Mouse (Mus musculus) ES-E14 (cell line): ENCODE results near the gene Abcc1. TPM values are rescaled to one million over a fixed set of nuclear protein-coding genes. Genes with fewer than 3 reads are reported as not detected.

Experiments
- DNase-seq: peaks from one replicate; pipeline ENCODE4 v3.0.0-alpha.2; 2013; ENCODE audit warnings: low read depth, low spot score
- H3K27ac ChIP-seq: 2 replicates; pipeline ENCODE4 v1.5.1; 2012; ENCODE audit warnings: low read depth, mild to moderate bottlenecking, low read length, moderate library complexity, mixed read lengths; ENCODE audit not compliant: poor library complexity, insufficient read depth, severe bottlenecking
- H3K36me3 ChIP-seq: 2 replicates; pipeline ENCODE4 v1.6.1; 2012; ENCODE audit warnings: mild to moderate bottlenecking, low read length, moderate library complexity, mixed read lengths; ENCODE audit not compliant: control insufficient read depth, poor library complexity, insufficient read depth, severe bottlenecking
- H3K4me1 ChIP-seq, 2 experiments: fragments of 150-350 bp in 1 of 2; sonication (generic) in 1 of 2; 2 replicates each; pipeline ENCODE4 v1.6.1; 2012; ENCODE audit warnings: low read length in 2 of 2, mild to moderate bottlenecking in 1 of 2, mixed read lengths in 1 of 2; ENCODE audit not compliant: control insufficient read depth in 2 of 2, insufficient read depth in 2 of 2, poor library complexity in 1 of 2
- H3K4me3 ChIP-seq, 2 experiments: fragments of 150-350 bp in 1 of 2; sonication (generic) in 1 of 2; 2 replicates each; pipeline ENCODE4 v1.5.1; 2012; ENCODE audit warnings: low read length in 2 of 2, low read depth in 1 of 2, mild to moderate bottlenecking in 1 of 2, mixed read lengths in 1 of 2; ENCODE audit not compliant: insufficient read depth in 1 of 2, poor library complexity in 1 of 2, severe bottlenecking in 1 of 2
- H3K9ac ChIP-seq: 2 replicates; pipeline ENCODE4 v1.6.1; 2012; ENCODE audit warnings: low read depth, mild to moderate bottlenecking, low read length, mixed read lengths; ENCODE audit not compliant: poor library complexity, insufficient read depth, severe bottlenecking
- H3K9me3 ChIP-seq: fragments of 150-350 bp; sonication (generic); 2 replicates; pipeline ENCODE4 v1.6.1; 2012; ENCODE audit warnings: low read depth, mild to moderate bottlenecking, low read length; ENCODE audit not compliant: control insufficient read depth, insufficient read depth
- CHD2 ChIP-seq: IDR thresholded peaks from 2 replicates; pipeline ENCODE4 v1.6.1; 2014; ENCODE audit warnings: mild to moderate bottlenecking, low read depth, low read length, inconsistent platforms
- HCFC1 ChIP-seq: IDR thresholded peaks from 2 replicates; pipeline ENCODE4 v1.6.1; 2012; ENCODE audit warnings: low read length, inconsistent platforms, borderline replicate concordance; ENCODE audit not compliant: insufficient read depth
- MAFK ChIP-seq: IDR thresholded peaks from 2 replicates; pipeline ENCODE4 v1.6.1; 2014; ENCODE audit warnings: mild to moderate bottlenecking, low read depth, low read length, inconsistent platforms; ENCODE audit not compliant: insufficient read depth
- ZC3H11A ChIP-seq: IDR thresholded peaks from 2 replicates; pipeline ENCODE4 v1.6.1; 2012; ENCODE audit warnings: low read depth, mild to moderate bottlenecking, inconsistent platforms, low read length, borderline replicate concordance
- ZNF384 ChIP-seq: IDR thresholded peaks from 2 replicates; pipeline ENCODE4 v1.6.1; 2012; ENCODE audit warnings: low read depth, low read length, inconsistent platforms
- in situ Hi-C, 2 experiments: fragments of 600-800 bp; cut with MboI; formaldehyde crosslinking; loops; one replicate each; pipeline ENCODE4 v1.15.1; 2025; ENCODE audit warnings: low sequenced_read_pairs in 2 of 2, inconsistent platforms in 1 of 2; ENCODE audit not compliant: unreplicated experiment in 2 of 2
- total RNA-seq: library from RNA; depleted of rRNA; stranded (reverse); fragments of 300-350 nt; gene quantifications from 2 replicates; pipeline ENCODE4 v1.2.3, GENCODE M21; 2012

The Abcc1 gene
- total RNA-seq, 1 experiment, result 46.7 TPM

DNA sequence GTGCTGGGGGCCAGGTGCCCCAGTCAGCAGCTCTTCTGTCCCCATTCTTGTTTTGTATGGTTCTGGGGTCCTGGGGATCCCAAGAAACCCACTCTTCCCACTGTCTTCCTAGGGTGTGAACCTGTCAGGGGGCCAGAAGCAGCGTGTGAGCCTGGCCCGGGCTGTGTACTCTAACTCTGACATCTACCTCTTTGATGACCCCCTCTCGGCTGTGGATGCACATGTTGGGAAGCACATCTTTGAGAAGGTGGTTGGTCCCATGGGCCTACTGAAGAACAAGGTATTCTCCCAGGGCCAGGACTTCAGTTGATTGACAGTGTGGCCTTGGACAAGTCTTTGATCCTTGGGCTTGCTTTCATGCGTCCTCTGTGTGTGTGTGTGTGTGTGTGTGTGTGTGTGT is 86.0 kb downstream of the Abcc1 start:
- H3K36me3 ChIP-seq, result peaks cover 24% of the 10 kb centered on the region
- TF ChIP-seq CHD2 (no peak), ZNF384 (no peak), HCFC1 (no peak), MAFK (no peak), ZC3H11A (no peak)
- no peak overlapping the region for H3K9ac ChIP-seq
- H3K4me3 ChIP-seq, result no peak overlapping the region
- in situ Hi-C loops, result no loop called here
- H3K4me1 ChIP-seq, result no peaks in the 10 kb centered on the region
- no peak overlapping the region for H3K27ac ChIP-seq
- H3K9me3 ChIP-seq, result no peaks in the 10 kb centered on the region
- no peak for DNase-seq

DNA sequence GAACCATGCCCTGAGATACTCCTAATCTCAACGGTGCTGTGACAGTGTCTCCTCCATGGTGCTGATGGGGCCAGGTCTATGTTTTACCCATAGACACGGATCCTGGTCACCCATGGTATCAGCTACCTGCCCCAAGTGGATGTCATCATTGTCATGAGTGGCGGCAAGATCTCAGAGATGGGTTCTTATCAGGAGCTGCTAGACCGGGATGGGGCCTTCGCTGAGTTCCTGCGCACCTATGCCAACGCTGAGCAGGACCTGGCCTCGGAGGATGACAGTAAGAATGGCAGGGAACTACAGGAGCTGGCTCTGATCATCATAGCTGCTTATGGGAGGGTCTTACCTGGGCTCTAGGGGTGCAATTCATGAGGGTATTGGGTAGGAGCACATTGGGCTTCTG is 86.9 kb downstream of the Abcc1 start:
- H3K36me3 ChIP-seq, result peaks cover 20% of the 10 kb centered on the region
- in situ Hi-C loops, result no loop called here
- TF ChIP-seq ZC3H11A (no peak), CHD2 (no peak), HCFC1 (no peak), MAFK (no peak)

DNA sequence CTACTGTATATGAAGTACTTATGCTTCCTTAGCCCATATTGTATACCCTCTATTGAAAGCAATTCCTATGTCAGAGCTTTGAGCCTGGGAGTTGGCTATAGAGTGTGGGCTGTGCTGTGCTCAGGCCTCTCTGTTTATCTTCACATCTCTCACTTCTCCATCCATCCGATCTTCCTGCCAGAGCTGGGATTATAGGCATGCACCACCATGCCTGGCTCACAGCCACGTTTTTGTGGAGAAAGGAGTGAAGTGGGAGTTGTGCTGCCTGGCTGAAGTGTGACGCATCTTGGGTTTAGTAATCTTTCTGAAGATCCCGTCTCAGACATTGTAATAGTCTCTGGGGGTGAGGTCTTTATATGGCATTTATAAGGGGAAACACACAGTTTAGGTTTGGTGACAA is 88.5 kb downstream of the Abcc1 start:
- Histone ChIP-seq H3K9ac (no peak overlapping the region), H3K27ac (no peak overlapping the region), H3K36me3 (peaks cover 20% of the 10 kb centered on the region; the same call in 1 of the 2 replicates), H3K9me3 (no peaks in the 10 kb centered on the region), H3K4me3 (no peak overlapping the region), H3K4me1 (peaks cover 0 to 10% of the 10 kb centered on the region in 2 experiments; a peak in 1 of 4 replicates)
- in situ Hi-C loops, result no loop called here
- no peak for DNase-seq
- TF ChIP-seq CHD2, result no peak

More for the DNA sequence above, 86.9 kb downstream of the Abcc1 start:
- DNase-seq, result no peak
- no peak overlapping the region for H3K9ac ChIP-seq
- H3K4me1 ChIP-seq, result peaks cover 0 to 2% of the 10 kb centered on the region in 2 experiments; a peak in 1 of 4 replicates
- no peak overlapping the region for H3K27ac ChIP-seq
- no peak overlapping the region for H3K4me3 ChIP-seq
- no peaks in the 10 kb centered on the region for H3K9me3 ChIP-seq

DNA sequence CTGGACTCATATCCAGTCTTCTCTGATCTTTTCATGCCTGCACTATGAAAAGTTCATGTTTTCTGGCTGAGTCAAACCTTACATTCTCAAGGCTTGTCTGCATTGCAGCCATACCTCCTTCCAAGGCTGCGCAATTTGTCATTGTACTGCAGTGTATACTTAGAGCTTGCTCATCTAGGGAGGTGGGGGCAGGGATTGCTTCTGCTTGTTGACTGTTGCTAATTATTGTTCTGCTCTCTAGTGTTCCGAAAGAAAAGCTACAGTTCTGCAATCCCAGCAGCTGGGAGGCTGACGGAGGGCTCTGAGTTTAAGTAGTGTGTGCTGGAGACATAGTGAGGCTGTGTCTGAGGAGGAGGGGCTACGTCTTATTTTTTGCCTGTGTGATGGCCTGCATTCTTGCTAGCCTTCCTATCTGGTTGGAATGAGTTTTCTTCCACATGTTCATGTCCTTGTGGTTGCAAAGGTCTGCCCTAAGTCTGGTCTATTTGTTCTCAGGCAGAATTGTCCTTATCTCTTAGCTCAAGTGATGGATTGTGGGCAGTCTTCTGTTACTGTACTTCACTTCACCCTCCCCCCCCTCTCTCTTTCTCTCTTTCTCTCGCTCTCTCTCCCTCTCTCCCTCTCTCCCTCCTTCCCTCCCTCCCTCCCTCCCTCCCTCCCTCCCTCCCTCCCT is 90.2 kb downstream of the Abcc1 start:
- Histone ChIP-seq H3K36me3 (peaks cover 14% of the 10 kb centered on the region; the same call in 1 of the 2 replicates), H3K27ac (no peak overlapping the region), H3K9me3 (no peaks in the 10 kb centered on the region), H3K9ac (no peak overlapping the region), H3K4me1 (peaks cover 0 to 10% of the 10 kb centered on the region in 2 experiments; a peak in 1 of 4 replicates), H3K4me3 (no peak overlapping the region)
- no peak for TF ChIP-seq ZC3H11A
- no peak for TF ChIP-seq MAFK
- TF ChIP-seq HCFC1, result no peak
- TF ChIP-seq ZNF384, result no peak
- no peak for TF ChIP-seq CHD2
- no peak for DNase-seq
- in situ Hi-C loops, result no loop called here

DNA sequence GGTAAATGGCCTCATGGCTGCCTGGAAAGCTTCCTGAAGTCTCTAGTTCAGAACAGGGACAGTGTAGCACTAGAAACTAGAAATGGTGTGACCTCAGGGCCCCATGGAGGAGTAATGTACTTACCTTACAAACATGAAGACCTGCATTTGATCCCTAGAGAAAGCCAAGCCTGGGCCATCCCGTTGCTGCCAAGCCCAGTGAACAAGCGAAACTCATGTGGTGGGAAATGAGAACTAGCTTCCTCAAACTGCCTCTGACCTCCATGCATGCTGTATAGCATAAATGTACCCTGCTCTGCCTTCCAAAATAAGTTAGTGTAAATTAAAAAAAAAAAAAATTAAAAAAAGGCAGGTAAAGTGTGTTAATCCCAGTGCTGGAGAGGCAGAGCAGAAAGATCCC is 101.2 kb downstream of the Abcc1 start:
- in situ Hi-C loops, result no loop called here
- Histone ChIP-seq H3K36me3 (peaks cover 39% of the 10 kb centered on the region), H3K27ac (no peak overlapping the region), H3K4me1 (no peaks in the 10 kb centered on the region), H3K9me3 (no peaks in the 10 kb centered on the region), H3K9ac (no peak overlapping the region), H3K4me3 (no peak overlapping the region)
- no peak for TF ChIP-seq ZNF384
- no peak for TF ChIP-seq MAFK
- no peak for TF ChIP-seq HCFC1
- TF ChIP-seq CHD2, result no peak
- TF ChIP-seq ZC3H11A, result no peak
- DNase-seq, result no peak
